In the genomic region with DNA sequence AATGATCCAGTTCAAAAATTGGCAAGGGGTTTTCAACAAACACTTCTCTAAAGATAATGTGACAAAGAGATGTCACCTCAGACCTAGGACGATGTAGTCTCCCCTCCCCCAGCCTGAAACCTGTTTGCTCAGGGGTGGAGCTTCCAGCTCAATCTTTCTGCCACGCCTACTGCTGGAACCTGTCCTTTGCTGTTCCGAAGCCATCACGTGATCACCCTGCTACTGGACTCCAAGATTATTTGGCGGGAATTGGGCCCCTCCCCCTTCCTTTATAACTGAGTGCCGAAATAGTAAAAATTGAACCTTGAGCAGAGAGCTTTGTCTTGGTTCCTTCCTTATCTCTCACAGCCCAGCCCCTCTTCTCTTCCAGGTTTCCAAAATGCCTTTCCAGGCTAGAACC, we compare ENCODE assay signal across 20 mouse cellular contexts. TPM values are rescaled to one million over a fixed set of nuclear protein-coding genes. Genes with fewer than 3 reads are reported as not detected.
"Had no signal": no experiment of that assay in that cellular context is flagged by ENCODE, and none has a peak within 500 bp of the region (broad histone marks: within the 10 kb centered on the region; RNA-seq: fewer than 3 reads in every experiment).

No protein-coding gene starts in this region.

RNA-seq across cellular contexts. Expression of a gene that starts 28.3 kb away (rescaled TPM):
- total RNA-seq: hematopoietic stem cell, adult 5-6 weeks; layer of hippocampus, postnatal 36 days; left cerebral cortex, adult 18-20 months; left cerebral cortex, adult 2 months had no signal
- polyA plus RNA-seq: heart, embryonic 11.5 days; heart, embryonic 12.5 days; heart, embryonic 13.5 days; heart, embryonic 14.5 days; heart, embryonic 15.5 days; heart, embryonic 16.5 days; hindbrain, embryonic 10.5 days; hindbrain, embryonic 11.5 days; hindbrain, embryonic 16.5 days; inflammation-experienced regulatory T-cells, adult 6 months; intestine, embryonic 14.5 days; intestine, postnatal 0 days; kidney, embryonic 14.5 days; kidney, embryonic 15.5 days; kidney, embryonic 16.5 days; large intestine, adult 2 months had no signal
